Mouse (Mus musculus) E14TG2a.4 (cell line): ENCODE data around the gene Lefty2.

Experiments used
- CTCF ChIP-seq: conservative IDR thresholded peaks from 2 replicates; pipeline ENCODE4 v1.5.1; 2014; ENCODE audit warnings: low read length
- NANOG ChIP-seq: IDR thresholded peaks from 2 replicates; pipeline ENCODE4 v1.6.1; 2014; ENCODE audit warnings: borderline replicate concordance, low read length, mixed read lengths
- POU5F1 ChIP-seq: IDR thresholded peaks from 2 replicates; pipeline ENCODE4 v1.6.1; 2014; ENCODE audit warnings: low read length, borderline replicate concordance

DNA sequence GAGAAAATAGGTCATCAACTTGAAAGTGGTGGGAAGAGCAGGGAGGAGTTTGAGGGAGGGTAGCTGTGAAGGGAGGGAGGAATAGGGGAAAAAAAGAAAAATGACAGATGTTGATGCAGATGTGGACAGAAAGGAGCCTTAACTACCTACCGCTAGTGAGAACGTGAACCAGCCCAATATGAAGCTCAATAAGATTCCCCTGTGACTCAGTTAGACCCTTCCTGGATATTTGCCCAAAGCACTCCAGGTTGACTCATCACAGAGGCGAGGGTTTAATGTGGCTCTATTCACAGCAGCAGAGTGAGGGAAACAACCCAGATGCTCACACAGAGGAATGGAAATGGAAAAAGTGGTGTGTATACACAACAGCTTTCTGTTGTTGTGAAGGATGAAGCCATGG, 38.2 kb downstream of the Lefty2 start:
- no peak for TF ChIP-seq CTCF
- no peak for TF ChIP-seq NANOG
- no peak for TF ChIP-seq POU5F1
